Mouse (Mus musculus): ENCODE data around the gene Bax. TPM values are rescaled to one million over a fixed set of nuclear protein-coding genes. Genes with fewer than 3 reads are reported as not detected.

The Bax gene
- polyA plus RNA-seq, 1 experiment from 2014 or later: 192 TPM

- Histone ChIP-seq H3K4me3 (ENCODE audit: low read depth, low read length) (no peak overlapping the region), H3K9ac (ENCODE audit: low read length) (no peak overlapping the region), H3K27ac (ENCODE audit: low read depth, low read length) (no peak overlapping the region), H3K27me3 (ENCODE audit: control insufficient read depth, insufficient read depth, low read length) (no peaks in the 10 kb centered on the region), H3K9me3 (ENCODE audit: control insufficient read depth, low read length) (no peaks in the 10 kb centered on the region), H3K36me3 (ENCODE audit: control insufficient read depth, insufficient read depth, low read length) (peaks cover 3% of the 10 kb centered on the region; the same call in 1 of the 2 replicates), H3K4me1 (replicated peaks; ENCODE audit: control insufficient read depth, insufficient read depth, low read length) (peaks cover 10% of the 10 kb centered on the region; the same call in 1 of the 2 replicates), H3K4me2 (ENCODE audit: low read depth, low read length, severe bottlenecking) (no peak overlapping the region)
- DNase-seq (ENCODE audit: low spot score): no peak
- 77% methylated on average over 13 of the region's 13 CpGs for WGBS
- no peak for ATAC-seq (replicated peaks; ENCODE audit: low FRiP score)
These were observed 10.6 kb downstream of the Bax start for GRCm38 (mm10) chr7:45455932-45456696.

GRCm38 (mm10) chr7:45454971-45455370 lies 11.7 kb downstream of the Bax start:
- no peak overlapping the region for H3K4me2 ChIP-seq (ENCODE audit: low read depth, low read length, severe bottlenecking)
- no peak overlapping the region for H3K9ac ChIP-seq (ENCODE audit: low read length)
- H3K27ac ChIP-seq (ENCODE audit: low read depth, low read length): no peak overlapping the region
- H3K9me3 ChIP-seq (ENCODE audit: control insufficient read depth, low read length): no peaks in the 10 kb centered on the region
- 84% methylated on average over 15 of the region's 15 CpGs for WGBS
- DNase-seq (ENCODE audit: low spot score): no peak
- no peaks in the 10 kb centered on the region for H3K27me3 ChIP-seq (ENCODE audit: control insufficient read depth, insufficient read depth, low read length)
- no peak for ATAC-seq (replicated peaks; ENCODE audit: low FRiP score)
- H3K4me3 ChIP-seq (ENCODE audit: low read depth, low read length): no peak overlapping the region
- H3K36me3 ChIP-seq (ENCODE audit: control insufficient read depth, insufficient read depth, low read length): peaks cover 3% of the 10 kb centered on the region; the same call in 1 of the 2 replicates
- no peaks in the 10 kb centered on the region; the same call in 1 of the 2 replicates for H3K4me1 ChIP-seq (replicated peaks; ENCODE audit: control insufficient read depth, insufficient read depth, low read length)

- Histone ChIP-seq H3K9me3 (ENCODE audit: control insufficient read depth, low read length) (no peaks in the 10 kb centered on the region), H3K4me2 (ENCODE audit: low read depth, low read length, severe bottlenecking) (no peak overlapping the region), H3K4me3 (ENCODE audit: low read depth, low read length) (no peak overlapping the region), H3K36me3 (ENCODE audit: control insufficient read depth, insufficient read depth, low read length) (no peaks in the 10 kb centered on the region), H3K9ac (ENCODE audit: low read length) (no peak overlapping the region), H3K4me1 (replicated peaks; ENCODE audit: control insufficient read depth, insufficient read depth, low read length) (no peaks in the 10 kb centered on the region), H3K27ac (ENCODE audit: low read depth, low read length) (no peak overlapping the region), H3K27me3 (ENCODE audit: control insufficient read depth, insufficient read depth, low read length) (no peaks in the 10 kb centered on the region)
- DNase-seq (ENCODE audit: low spot score) (peak; percentile 90), ATAC-seq (replicated peaks; ENCODE audit: low FRiP score) (peak; percentile 71)
- WGBS: 52% methylated on average over 23 of the region's 23 CpGs
These were observed 15.2 kb downstream of the Bax start for GRCm38 (mm10) chr7:45451344-45451982.

- Histone ChIP-seq H3K4me3 (ENCODE audit: low read depth, low read length) (no peak overlapping the region), H3K9ac (ENCODE audit: low read length) (no peak overlapping the region), H3K9me3 (ENCODE audit: control insufficient read depth, low read length) (no peaks in the 10 kb centered on the region), H3K27me3 (ENCODE audit: control insufficient read depth, insufficient read depth, low read length) (no peaks in the 10 kb centered on the region), H3K27ac (ENCODE audit: low read depth, low read length) (no peak overlapping the region), H3K4me2 (ENCODE audit: low read depth, low read length, severe bottlenecking) (no peak overlapping the region), H3K4me1 (replicated peaks; ENCODE audit: control insufficient read depth, insufficient read depth, low read length) (no peaks in the 10 kb centered on the region), H3K36me3 (ENCODE audit: control insufficient read depth, insufficient read depth, low read length) (no peaks in the 10 kb centered on the region)
- ATAC-seq (replicated peaks; ENCODE audit: low FRiP score) (no peak), DNase-seq (ENCODE audit: low spot score) (no peak)
- 93% methylated on average over 1 of the region's 1 CpGs for WGBS
These were observed 16.7 kb downstream of the Bax start for GRCm38 (mm10) chr7:45449974-45450373.

GRCm38 (mm10) chr7:45447325-45447990 lies 19.2 kb downstream of the Bax start:
- Histone ChIP-seq H3K27ac (ENCODE audit: low read depth, low read length) (no peak overlapping the region), H3K9me3 (ENCODE audit: control insufficient read depth, low read length) (no peaks in the 10 kb centered on the region), H3K4me1 (replicated peaks; ENCODE audit: control insufficient read depth, insufficient read depth, low read length) (no peaks in the 10 kb centered on the region), H3K4me2 (ENCODE audit: low read depth, low read length, severe bottlenecking) (no peak overlapping the region), H3K27me3 (ENCODE audit: control insufficient read depth, insufficient read depth, low read length) (no peaks in the 10 kb centered on the region), H3K9ac (ENCODE audit: low read length) (no peak overlapping the region), H3K36me3 (ENCODE audit: control insufficient read depth, insufficient read depth, low read length) (no peaks in the 10 kb centered on the region; the same call in 1 of the 2 replicates), H3K4me3 (ENCODE audit: low read depth, low read length) (no peak overlapping the region)
- no peak for ATAC-seq (replicated peaks; ENCODE audit: low FRiP score)
- no peak for DNase-seq (ENCODE audit: low spot score)
- WGBS: 39% methylated on average over 11 of the region's 11 CpGs

- Histone ChIP-seq H3K27me3 (ENCODE audit: control insufficient read depth, insufficient read depth, low read length) (no peaks in the 10 kb centered on the region), H3K36me3 (ENCODE audit: control insufficient read depth, insufficient read depth, low read length) (no peaks in the 10 kb centered on the region; the same call in 1 of the 2 replicates), H3K9ac (ENCODE audit: low read length) (no peak overlapping the region), H3K4me1 (replicated peaks; ENCODE audit: control insufficient read depth, insufficient read depth, low read length) (no peaks in the 10 kb centered on the region), H3K4me3 (ENCODE audit: low read depth, low read length) (no peak overlapping the region), H3K27ac (ENCODE audit: low read depth, low read length) (no peak overlapping the region), H3K9me3 (ENCODE audit: control insufficient read depth, low read length) (no peaks in the 10 kb centered on the region), H3K4me2 (ENCODE audit: low read depth, low read length, severe bottlenecking) (no peak overlapping the region)
- DNase-seq (ENCODE audit: low spot score) (no peak), ATAC-seq (replicated peaks; ENCODE audit: low FRiP score) (no peak)
These were observed 20.1 kb downstream of the Bax start for GRCm38 (mm10) chr7:45446589-45446988.

- Histone ChIP-seq H3K9ac (ENCODE audit: low read length) (no peak overlapping the region), H3K36me3 (ENCODE audit: control insufficient read depth, insufficient read depth, low read length) (no peaks in the 10 kb centered on the region; the same call in 1 of the 2 replicates)
- 91% methylated on average over 22 of the region's 22 CpGs for WGBS
These were observed 22.9 kb downstream of the Bax start for GRCm38 (mm10) chr7:45443526-45444420.

More at GRCm38 (mm10) chr7:45443526-45444420, 22.9 kb downstream of the Bax start:
- H3K9me3 ChIP-seq (ENCODE audit: control insufficient read depth, low read length): no peaks in the 10 kb centered on the region
- H3K4me3 ChIP-seq (ENCODE audit: low read depth, low read length): no peak overlapping the region
- ATAC-seq (replicated peaks; ENCODE audit: low FRiP score) (no peak), DNase-seq (ENCODE audit: low spot score) (no peak)
- H3K27ac ChIP-seq (ENCODE audit: low read depth, low read length): no peak overlapping the region
- no peaks in the 10 kb centered on the region for H3K27me3 ChIP-seq (ENCODE audit: control insufficient read depth, insufficient read depth, low read length)
- no peaks in the 10 kb centered on the region for H3K4me1 ChIP-seq (replicated peaks; ENCODE audit: control insufficient read depth, insufficient read depth, low read length)
- no peak overlapping the region for H3K4me2 ChIP-seq (ENCODE audit: low read depth, low read length, severe bottlenecking)

All from forebrain, embryonic 11.5 days (tissue).